Mouse (Mus musculus): ENCODE data around the gene Klhdc1. TPM values are rescaled to one million over a fixed set of nuclear protein-coding genes. Genes with fewer than 3 reads are reported as not detected.

Gene Klhdc1
- total RNA-seq, 2 experiments from 2014 or later = 20.4 to 22.5 TPM

GRCm38 (mm10) chr12:69280915-69281314 is 39.9 kb downstream of the Klhdc1 start:
- H3K27ac ChIP-seq = no peak overlapping the region
- H3K4me3 ChIP-seq = no peak overlapping the region
- TF ChIP-seq CTCF (IDR thresholded peaks at IDR 0.05) = no peak
- intact Hi-C loops (cut with DNase I) = no loop called here
- no peak for DNase-seq (ENCODE audit: extremely low spot score in 1 of 2, low spot score in 2 of 2)

- DNase-seq (ENCODE audit: extremely low spot score in 1 of 2, low spot score in 2 of 2) = no peak
- intact Hi-C loops (cut with DNase I) = no loop called here
- no peak for TF ChIP-seq CTCF (IDR thresholded peaks at IDR 0.05)
- H3K27ac ChIP-seq = no peak overlapping the region
- H3K4me3 ChIP-seq = no peak overlapping the region
Measured at GRCm38 (mm10) chr12:69283146-69283545, 42.2 kb downstream of the Klhdc1 start.

DNA sequence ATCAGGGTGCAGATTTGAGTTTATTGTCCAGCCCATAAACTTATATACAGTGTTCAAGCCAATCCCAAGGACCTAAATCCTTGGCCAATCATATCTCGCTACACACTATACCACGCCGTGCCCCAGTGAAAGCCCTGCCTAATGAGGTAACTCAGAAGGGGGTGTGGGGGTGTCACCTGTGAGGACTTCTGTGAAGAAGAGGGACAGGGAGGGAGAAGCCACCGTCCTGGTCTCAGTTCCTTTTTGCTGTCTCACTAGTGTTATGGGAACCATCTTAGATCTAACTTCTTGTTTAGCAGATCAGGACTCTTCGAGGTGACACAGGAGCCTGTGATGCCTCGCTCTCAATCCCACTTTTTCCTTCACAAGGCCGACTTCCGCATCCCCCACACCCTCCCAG is 46.6 kb downstream of the Klhdc1 start:
- Histone ChIP-seq H3K27ac (no peak overlapping the region), H3K4me3 (no peak overlapping the region)
- intact Hi-C loops (cut with DNase I) = no loop called here
- TF ChIP-seq CTCF (IDR thresholded peaks at IDR 0.05) = no peak
- DNase-seq (ENCODE audit: extremely low spot score in 1 of 2, low spot score in 2 of 2) = no peak

- Histone ChIP-seq H3K27ac (no peak overlapping the region), H3K4me3 (no peak overlapping the region)
- intact Hi-C loops (cut with DNase I) = no loop called here
- TF ChIP-seq CTCF (IDR thresholded peaks at IDR 0.05) = no peak
- no peak for DNase-seq (ENCODE audit: extremely low spot score in 1 of 2, low spot score in 2 of 2)
Measured at GRCm38 (mm10) chr12:69288699-69289098, 47.7 kb downstream of the Klhdc1 start.

DNA sequence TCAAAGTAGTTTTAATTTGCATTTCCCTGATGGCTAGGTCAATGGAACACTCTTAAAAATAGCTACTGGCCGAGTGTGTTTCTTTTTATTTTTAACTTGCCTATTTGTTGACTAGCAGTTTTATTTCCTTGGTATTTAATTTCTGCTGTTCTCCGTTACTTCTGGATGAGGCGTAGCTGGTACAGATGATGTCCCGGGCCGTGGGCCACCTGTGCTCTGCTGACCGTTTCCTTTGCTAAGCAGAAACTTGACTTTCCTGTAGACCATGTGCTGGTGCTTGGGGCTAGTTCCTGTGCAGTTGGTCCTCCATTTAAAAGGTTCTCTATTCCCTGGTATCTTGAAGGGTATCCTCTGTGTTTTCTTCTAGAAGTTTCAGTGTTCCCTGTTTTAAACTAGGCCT is 51.4 kb downstream of the Klhdc1 start:
- intact Hi-C loops (cut with DNase I) = no loop called here
- H3K27ac ChIP-seq = no peak overlapping the region
- no peak overlapping the region for H3K4me3 ChIP-seq
- TF ChIP-seq CTCF (IDR thresholded peaks at IDR 0.05) = no peak
- DNase-seq (ENCODE audit: extremely low spot score in 1 of 2, low spot score in 2 of 2) = no peak

DNA sequence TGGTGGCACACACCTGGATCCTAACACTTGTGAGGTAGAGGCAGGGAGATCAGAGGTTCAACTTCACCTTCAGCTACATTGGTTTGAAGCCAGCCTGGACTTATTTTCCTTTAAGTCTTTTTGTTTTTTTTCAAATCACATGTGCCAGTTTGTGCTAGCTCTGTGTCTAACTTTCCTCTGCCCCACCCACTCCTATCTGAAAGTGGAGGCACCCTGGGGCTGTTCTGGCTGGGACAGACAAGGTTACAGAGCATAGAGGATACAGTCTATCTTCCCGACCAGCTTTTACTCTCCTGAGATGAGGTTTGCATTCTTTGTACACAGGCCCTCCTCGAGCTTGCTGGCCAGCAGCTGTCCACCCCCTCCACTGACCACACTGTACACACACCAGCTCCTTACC is 52.8 kb downstream of the Klhdc1 start:
- Histone ChIP-seq H3K27ac (no peak overlapping the region), H3K4me3 (no peak overlapping the region)
- intact Hi-C loops (cut with DNase I) = no loop called here
- DNase-seq (ENCODE audit: extremely low spot score in 1 of 2, low spot score in 2 of 2) = no peak
- no peak for TF ChIP-seq CTCF (IDR thresholded peaks at IDR 0.05)

DNA sequence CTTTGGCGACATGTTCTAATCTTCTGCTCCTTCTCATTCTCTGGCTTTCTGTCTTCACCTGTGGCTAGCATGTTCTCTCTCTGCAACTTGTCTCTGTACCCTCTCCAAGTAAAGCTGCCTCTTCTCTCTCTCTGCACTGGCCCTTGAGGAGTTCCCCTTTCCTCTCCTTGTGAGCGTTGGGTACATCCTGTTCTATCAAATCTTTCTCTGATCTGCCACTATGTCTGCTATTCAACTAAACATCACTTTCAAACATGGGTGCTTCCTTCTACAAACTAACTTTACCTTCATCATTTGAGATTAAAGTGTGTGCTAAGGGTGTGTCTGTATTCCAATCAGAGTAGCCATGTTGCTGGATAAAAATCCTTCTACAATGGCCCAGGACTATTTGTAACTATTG is 54.0 kb downstream of the Klhdc1 start:
- intact Hi-C loops (cut with DNase I) = no loop called here
- Histone ChIP-seq H3K4me3 (no peak overlapping the region), H3K27ac (no peak overlapping the region)
- no peak for TF ChIP-seq CTCF (IDR thresholded peaks at IDR 0.05)
- DNase-seq (ENCODE audit: extremely low spot score in 1 of 2, low spot score in 2 of 2) = no peak

GRCm38 (mm10) chr12:69295651-69296050 is 54.7 kb downstream of the Klhdc1 start:
- H3K4me3 ChIP-seq = peak overlapping the region; percentile 98
- DNase-seq (ENCODE audit: extremely low spot score in 1 of 2, low spot score in 2 of 2) = no peak
- TF ChIP-seq CTCF (IDR thresholded peaks at IDR 0.05) = no peak
- intact Hi-C loops (cut with DNase I) = loop anchor here (2.0 kb wide), 2 partner anchors 55 to 99 kb away; partner anchors contain the start of genes Gm49383 and Klhdc1
- H3K27ac ChIP-seq = peak overlapping the region; percentile 97

DNA sequence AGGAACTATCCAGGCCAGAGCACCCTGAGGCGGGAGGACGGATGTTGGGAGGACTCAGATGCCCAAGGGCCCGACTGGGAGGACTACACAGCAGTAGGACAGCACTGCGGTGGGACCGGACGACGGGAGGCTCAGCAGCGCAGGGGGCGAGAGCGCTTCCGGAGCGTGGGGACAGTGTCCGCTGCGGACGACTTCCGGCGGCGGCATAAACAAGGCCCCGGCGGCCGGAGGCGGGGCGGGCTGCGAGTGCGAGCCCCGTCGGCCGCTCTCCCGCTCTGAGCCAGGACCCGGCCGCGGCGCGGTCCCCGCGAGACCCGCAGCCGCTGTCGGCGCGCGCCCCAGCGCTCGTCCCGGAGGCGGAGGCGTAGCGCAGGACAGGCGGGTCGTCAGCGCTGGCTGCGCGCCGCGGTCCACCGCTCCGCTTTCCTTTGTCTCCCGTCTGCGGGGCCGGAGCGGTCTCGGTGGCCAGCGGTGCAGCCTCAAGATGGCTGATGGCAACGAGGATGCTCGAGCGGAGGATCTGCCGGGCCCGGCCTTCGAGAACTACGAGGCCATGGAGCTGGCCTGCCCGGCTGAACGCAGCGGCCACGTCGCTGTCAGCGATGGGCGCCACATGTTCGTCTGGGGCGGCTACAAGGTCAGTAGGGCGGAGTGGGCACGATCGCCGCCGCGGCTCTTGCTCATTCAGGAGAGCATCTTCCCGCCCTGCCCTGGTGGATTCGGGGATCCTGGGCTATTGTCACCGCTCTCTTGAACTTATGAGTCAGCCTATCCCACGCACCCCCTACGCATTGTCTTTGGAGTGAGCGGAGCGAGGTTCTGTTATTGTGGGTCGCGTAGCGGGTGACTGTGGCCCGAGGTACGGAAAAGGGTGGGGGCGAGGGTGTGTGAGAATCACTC is 55.8 kb downstream of the Klhdc1 start, which contains the start of gene Klhdc2:
Gene Klhdc2, plus strand, starts transcription at position 171 of the 900 bp plus-strand sequence.
- intact Hi-C loops (cut with DNase I) = loop anchor here (2.0 kb wide), 2 partner anchors 56 to 100 kb away; partner anchors contain the start of genes Gm49383 and Klhdc1
- Histone ChIP-seq H3K4me3 (peak within 1 kb of the TSS; percentile 98), H3K27ac (peak within 1 kb of the TSS; percentile 97)
- DNase-seq (ENCODE audit: extremely low spot score in 1 of 2, low spot score in 2 of 2) = peak; percentile 87 to 88
- no peak for TF ChIP-seq CTCF (IDR thresholded peaks at IDR 0.05)

DNA sequence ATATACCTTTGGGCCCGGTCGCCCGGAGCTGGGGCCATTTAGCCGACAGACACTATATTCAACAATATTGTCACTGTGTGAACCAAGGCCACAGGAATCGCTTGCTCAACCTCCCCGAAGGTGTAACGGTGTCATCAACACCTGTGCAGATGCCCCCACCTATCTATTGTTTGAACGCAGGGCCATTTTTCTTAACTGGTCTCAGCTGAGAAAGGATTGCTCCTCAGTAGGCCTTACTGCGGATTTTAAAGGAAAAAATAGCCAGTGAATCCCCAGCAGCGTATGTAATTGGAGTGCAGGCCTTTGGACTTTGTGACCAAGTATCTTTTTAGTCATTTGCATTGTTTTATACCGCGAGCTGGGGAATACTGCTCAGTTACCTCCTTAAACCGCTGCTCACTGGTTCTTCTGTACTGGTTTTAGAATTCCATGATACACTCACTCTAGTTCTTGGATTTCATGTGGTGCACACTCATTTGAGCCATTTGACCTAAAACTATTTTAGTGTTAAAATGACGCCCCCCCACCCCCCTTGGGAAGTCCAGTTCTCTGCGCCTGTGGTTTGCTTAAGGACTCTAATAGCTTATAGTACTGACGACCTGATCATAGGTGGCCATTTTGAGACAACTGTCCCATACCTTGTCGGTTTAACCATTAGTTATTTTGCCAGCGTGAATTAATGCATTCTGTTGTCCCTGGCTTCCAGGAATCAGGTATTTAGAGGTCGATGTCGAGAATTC is 56.6 kb downstream of the Klhdc1 start:
- Histone ChIP-seq H3K4me3 (peak overlapping the region; percentile 98), H3K27ac (peak overlapping the region; percentile 97)
- no peak for TF ChIP-seq CTCF (IDR thresholded peaks at IDR 0.05)
- DNase-seq (ENCODE audit: extremely low spot score in 1 of 2, low spot score in 2 of 2) = no peak
- intact Hi-C loops (cut with DNase I) = loop anchor here (2.0 kb wide), 2 partner anchors 57 to 101 kb away; partner anchors contain the start of genes Gm49383 and Klhdc1

DNA sequence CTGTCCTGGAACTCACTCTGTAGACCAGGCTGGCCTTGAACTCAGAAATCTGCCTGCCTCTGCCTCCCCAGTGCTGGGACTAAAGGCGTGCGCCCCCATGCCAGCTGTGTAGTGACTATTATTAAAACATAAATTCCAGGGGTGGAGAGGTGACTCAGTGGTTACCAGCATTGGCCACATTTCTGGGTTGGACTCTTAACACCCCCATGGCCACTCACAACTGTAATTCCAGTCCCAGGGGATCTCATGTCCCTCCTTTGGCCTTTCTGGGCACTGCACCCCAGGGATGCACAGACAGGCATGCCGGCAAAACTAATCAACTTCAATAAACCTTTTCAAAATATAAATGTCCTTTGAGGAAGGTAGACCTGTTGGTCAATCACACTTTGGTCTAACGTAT is 57.3 kb downstream of the Klhdc1 start:
- DNase-seq (ENCODE audit: extremely low spot score in 1 of 2, low spot score in 2 of 2) = no peak
- intact Hi-C loops (cut with DNase I) = no loop called here
- H3K4me3 ChIP-seq = no peak overlapping the region
- no peak overlapping the region for H3K27ac ChIP-seq
- TF ChIP-seq CTCF (IDR thresholded peaks at IDR 0.05) = no peak; the same call in 1 of the 2 replicates

- no peak for TF ChIP-seq CTCF (IDR thresholded peaks at IDR 0.05)
- intact Hi-C loops (cut with DNase I) = no loop called here
- no peak overlapping the region; the same call in 1 of the 2 replicates for H3K4me3 ChIP-seq
- H3K27ac ChIP-seq = no peak overlapping the region
- DNase-seq (ENCODE audit: extremely low spot score in 1 of 2, low spot score in 2 of 2) = no peak
Measured at GRCm38 (mm10) chr12:69299231-69299630, 58.3 kb downstream of the Klhdc1 start.

Measured in left cerebral cortex, adult 2 months (tissue).